Mouse (Mus musculus) liver, postnatal 0 days (tissue): Measurements from ENCODE around the gene Tlk2. TPM values are rescaled to one million over a fixed set of nuclear protein-coding genes. Genes with fewer than 3 reads are reported as not detected.
A peak's percentile ranks its signal among the peaks of the same experiment; 100 is the strongest.

Experiments used
- ATAC-seq: fragments of 200-750 bp; cut with Nextera tagmentation; 2 replicates; pipeline ENCODE4 v1.8.0; 2017; ENCODE audit warnings: mild to moderate bottlenecking, moderate library complexity
- DNase-seq: peaks from one replicate; pipeline ENCODE4 v3.0.0-alpha.2; 2016
- H3K27ac ChIP-seq: fragments of 300-500 bp; sonication (generic); 2 replicates; pipeline ENCODE4 v1.5.1; 2014; ENCODE audit warnings: antibody characterized with exemption, moderate library complexity, mild to moderate bottlenecking, low read depth
- H3K27me3 ChIP-seq: fragments of 300-500 bp; sonication (generic); 2 replicates; pipeline ENCODE4 v1.6.1; 2014; ENCODE audit warnings: low read length, control low read depth, mixed read lengths; ENCODE audit not compliant: insufficient read depth
- H3K36me3 ChIP-seq: fragments of 300-500 bp; sonication (generic); replicated peaks from 2 replicates; pipeline ENCODE4 v1.6.1; 2014; ENCODE audit warnings: mild to moderate bottlenecking, control low read depth, low read length, moderate library complexity, mixed read lengths; ENCODE audit not compliant: insufficient read depth
- H3K4me1 ChIP-seq: fragments of 300-500 bp; sonication (generic); 2 replicates; pipeline ENCODE4 v1.6.1; 2014; ENCODE audit warnings: antibody characterized with exemption, mild to moderate bottlenecking, control low read depth; ENCODE audit not compliant: insufficient read depth
- H3K4me2 ChIP-seq: fragments of 300-500 bp; sonication (generic); 2 replicates; pipeline ENCODE4 v1.6.1; 2014; ENCODE audit warnings: low read depth, mild to moderate bottlenecking, low read length, moderate library complexity, mixed read lengths
- H3K4me3 ChIP-seq: fragments of 300-500 bp; sonication (generic); 2 replicates; pipeline ENCODE4 v1.5.1; 2014; ENCODE audit warnings: low read depth, low read length
- H3K9ac ChIP-seq: fragments of 300-500 bp; sonication (generic); replicated peaks from 2 replicates; pipeline ENCODE4 v1.6.1; 2014; ENCODE audit warnings: mild to moderate bottlenecking, moderate library complexity
- H3K9me3 ChIP-seq: fragments of 300-500 bp; sonication (generic); 2 replicates; pipeline ENCODE4 v1.6.1; 2016; ENCODE audit warnings: mild to moderate bottlenecking, control low read depth, low read length, mixed read lengths
- CTCF ChIP-seq: sonication (generic); IDR thresholded peaks from 2 replicates; pipeline ENCODE4 v1.5.1; 2016; ENCODE audit warnings: antibody characterized with exemption, low read depth
- EP300 ChIP-seq: IDR thresholded peaks from 2 replicates; pipeline ENCODE4 v1.6.1; 2016; ENCODE audit warnings: antibody characterized with exemption, low read depth, mild to moderate bottlenecking
- WGBS: fragments of 180-500 bp; shearing (Covaris S2); extraction: QIAGEN DNeasy Blood & Tissue Kit; methylation state at CpG from one replicate; pipeline ENCODE4 v1.1.7; 2014; ENCODE audit not compliant: insufficient replicate concordance; 5-methylcytosine and 5-hydroxymethylcytosine counted together
- polyA plus RNA-seq: library from polyadenylated mRNA; unstranded; fragments of >200 nt; fragmentation: Nextera tagmentation; extraction: Ambion mirVana; gene quantifications from 2 replicates; pipeline ENCODE4 v1.2.1, GENCODE M21; 2015

Tlk2 gene
- polyA plus RNA-seq, 1 experiment from 2014 or later, result 6.4 TPM

GRCm38 (mm10) chr11:105180471-105181091 is 2.0 kb downstream of the Tlk2 start:
- peak overlapping the region; percentile 86 for H3K4me2 ChIP-seq
- H3K27ac ChIP-seq, result peak overlapping the region; percentile 99
- no peak for TF ChIP-seq EP300
- no peak for TF ChIP-seq CTCF
- peak overlapping the region; percentile 92 for H3K4me3 ChIP-seq
- peaks cover 13% of the 10 kb centered on the region for H3K36me3 ChIP-seq
- peaks cover 24% of the 10 kb centered on the region for H3K4me1 ChIP-seq
- H3K9me3 ChIP-seq, result no peaks in the 10 kb centered on the region
- 1% methylated on average over 35 of the region's 35 CpGs for WGBS
- H3K9ac ChIP-seq, result peak overlapping the region; percentile 99
- ATAC-seq, result peak; percentile 8
- no peak for DNase-seq
- no peaks in the 10 kb centered on the region for H3K27me3 ChIP-seq

GRCm38 (mm10) chr11:105181126-105181637 is 2.6 kb downstream of the Tlk2 start:
- 0% methylated on average over 42 of the region's 60 CpGs for WGBS
- H3K27ac ChIP-seq, result peak overlapping the region; percentile 99
- H3K27me3 ChIP-seq, result no peaks in the 10 kb centered on the region
- H3K4me1 ChIP-seq, result peaks cover 24% of the 10 kb centered on the region
- DNase-seq (peak; percentile 93), ATAC-seq (peak; percentile 91)
- H3K4me3 ChIP-seq, result peak overlapping the region; percentile 92
- peaks cover 18% of the 10 kb centered on the region for H3K36me3 ChIP-seq
- H3K4me2 ChIP-seq, result peak overlapping the region; percentile 86
- no peaks in the 10 kb centered on the region for H3K9me3 ChIP-seq
- no peak for TF ChIP-seq EP300
- no peak for TF ChIP-seq CTCF
- H3K9ac ChIP-seq, result peak overlapping the region; percentile 99

GRCm38 (mm10) chr11:105181689-105182460 is 3.3 kb downstream of the Tlk2 start:
- Histone ChIP-seq H3K27me3 (no peaks in the 10 kb centered on the region), H3K27ac (peak overlapping the region; percentile 99), H3K9ac (peak overlapping the region; percentile 99), H3K9me3 (no peaks in the 10 kb centered on the region), H3K4me1 (peaks cover 24% of the 10 kb centered on the region), H3K4me2 (peak overlapping the region; percentile 70), H3K36me3 (peaks cover 24% of the 10 kb centered on the region), H3K4me3 (peak overlapping the region; percentile 92)
- ATAC-seq, result peak; percentile 58
- TF ChIP-seq EP300 (no peak), CTCF (no peak)
- WGBS, result 6% methylated on average over 49 of the region's 89 CpGs
- DNase-seq, result peak; percentile 63

GRCm38 (mm10) chr11:105182461-105182855 is 3.9 kb downstream of the Tlk2 start:
- no peak for DNase-seq
- no peak for TF ChIP-seq CTCF
- no peak for TF ChIP-seq EP300
- no peak for ATAC-seq
- Histone ChIP-seq H3K9ac (peak overlapping the region; percentile 99), H3K4me3 (peak overlapping the region; percentile 92), H3K4me2 (peak overlapping the region; percentile 70), H3K27ac (peak overlapping the region; percentile 99), H3K4me1 (peaks cover 24% of the 10 kb centered on the region), H3K9me3 (no peaks in the 10 kb centered on the region), H3K27me3 (no peaks in the 10 kb centered on the region), H3K36me3 (peaks cover 26% of the 10 kb centered on the region)
- WGBS, result 3% methylated on average over 4 of the region's 4 CpGs

- Histone ChIP-seq H3K4me2 (no peak overlapping the region), H3K9ac (no peak overlapping the region), H3K4me1 (peaks cover 17% of the 10 kb centered on the region), H3K36me3 (peaks cover 36% of the 10 kb centered on the region), H3K9me3 (no peaks in the 10 kb centered on the region), H3K27ac (no peak overlapping the region), H3K27me3 (no peaks in the 10 kb centered on the region), H3K4me3 (no peak overlapping the region)
- DNase-seq, result peak; percentile 24
- no peak for ATAC-seq
- WGBS, result 83% methylated on average over 3 of the region's 3 CpGs
- no peak for TF ChIP-seq EP300
- peak; percentile 47 for TF ChIP-seq CTCF
These were observed 6.1 kb downstream of the Tlk2 start for GRCm38 (mm10) chr11:105184678-105185077.

GRCm38 (mm10) chr11:105192186-105192585 is 13.6 kb downstream of the Tlk2 start:
- TF ChIP-seq EP300 (no peak), CTCF (no peak)
- no peak for ATAC-seq
- Histone ChIP-seq H3K4me1 (peaks cover 6% of the 10 kb centered on the region), H3K9me3 (no peaks in the 10 kb centered on the region), H3K9ac (no peak overlapping the region), H3K36me3 (peaks cover 35% of the 10 kb centered on the region), H3K27me3 (no peaks in the 10 kb centered on the region), H3K27ac (no peak overlapping the region), H3K4me2 (no peak overlapping the region), H3K4me3 (no peak overlapping the region)
- DNase-seq, result no peak
- WGBS, result 89% methylated on average over 3 of the region's 3 CpGs
